Mouse (Mus musculus) heart, adult 9 months (tissue): Measurements from ENCODE around the gene Zfp991.
"Not testable (repeated sequence)": the region's sequence is repeated elsewhere in the genome, so short reads cannot be mapped to it uniquely, and the experiment has no call there.

Experiments
- DNase-seq, 2 experiments: peaks; one replicate each; pipeline ENCODE4 v3.0.0; 2022; ENCODE audit warnings: low spot score in 2 of 2

The Zfp991 gene

GRCm38 (mm10) chr4:147131837-147132459 lies at the start of gene Zfp991:
Gene Zfp991 (plus strand): TSS chr4:147132038.
- not testable (repeated sequence) for DNase-seq

- DNase-seq = not testable (repeated sequence)
Measured at GRCm38 (mm10) chr4:147095641-147096040, 36.2 kb upstream of the Zfp991 start.

GRCm38 (mm10) chr4:147101666-147102626 lies 29.9 kb upstream of the Zfp991 start:
- not testable (repeated sequence) for DNase-seq

GRCm38 (mm10) chr4:147103814-147104213 lies 28.0 kb upstream of the Zfp991 start:
- not testable (repeated sequence) for DNase-seq

GRCm38 (mm10) chr4:147117839-147118238 lies 14.0 kb upstream of the Zfp991 start:
- not testable (repeated sequence) for DNase-seq

GRCm38 (mm10) chr4:147122286-147122685 lies 9.6 kb upstream of the Zfp991 start:
- DNase-seq = not testable (repeated sequence)

GRCm38 (mm10) chr4:147123797-147124196 lies 8.0 kb upstream of the Zfp991 start:
- not testable (repeated sequence) for DNase-seq

GRCm38 (mm10) chr4:147124400-147125306 lies 7.2 kb upstream of the Zfp991 start:
- DNase-seq = not testable (repeated sequence)

- DNase-seq = not testable (repeated sequence)
Measured at GRCm38 (mm10) chr4:147125326-147125725, 6.5 kb upstream of the Zfp991 start.

- not testable (repeated sequence) for DNase-seq
Measured at GRCm38 (mm10) chr4:147125870-147126269, 6.0 kb upstream of the Zfp991 start.

- DNase-seq = not testable (repeated sequence)
Measured at GRCm38 (mm10) chr4:147126435-147126834, 5.4 kb upstream of the Zfp991 start.

GRCm38 (mm10) chr4:147127137-147127536 lies 4.7 kb upstream of the Zfp991 start:
- not testable (repeated sequence) for DNase-seq

GRCm38 (mm10) chr4:147128152-147128551 lies 3.7 kb upstream of the Zfp991 start:
- not testable (repeated sequence) for DNase-seq

- not testable (repeated sequence) for DNase-seq
Measured at GRCm38 (mm10) chr4:147133596-147133995, 1.8 kb downstream of the Zfp991 start.

- DNase-seq = not testable (repeated sequence)
Measured at GRCm38 (mm10) chr4:147141757-147142156, 9.9 kb downstream of the Zfp991 start.

GRCm38 (mm10) chr4:147165282-147165681 lies 33.4 kb downstream of the Zfp991 start:
- DNase-seq = not testable (repeated sequence)

GRCm38 (mm10) chr4:147170547-147170946 lies 38.7 kb downstream of the Zfp991 start:
- DNase-seq = not testable (repeated sequence)

GRCm38 (mm10) chr4:147171557-147171956 lies 39.7 kb downstream of the Zfp991 start:
- DNase-seq = not testable (repeated sequence)

GRCm38 (mm10) chr4:147176279-147176880 lies 44.5 kb downstream of the Zfp991 start:
- not testable (repeated sequence) for DNase-seq

- not testable (repeated sequence) for DNase-seq
Measured at GRCm38 (mm10) chr4:147181141-147181685, 49.4 kb downstream of the Zfp991 start.
